Mouse (Mus musculus) activated CD4-positive, CD25-positive, alpha-beta regulatory T cell, adult 4 months (primary cell): ENCODE results near the gene Wdfy2. TPM values are rescaled to one million over a fixed set of nuclear protein-coding genes. Genes with fewer than 3 reads are reported as not detected.
"Not testable (repeated sequence)": the region's sequence is repeated elsewhere in the genome, so short reads cannot be mapped to it uniquely, and the experiment has no call there.

ENCODE experiments used
- ATAC-seq: one replicate; pipeline ENCODE4 v1.8.0; 2017
- polyA plus RNA-seq, 2 experiments: library from polyadenylated mRNA; unstranded; fragments of 100-300 nt; shearing (Covaris generic); gene quantifications; one replicate each; pipeline ENCODE4 v1.2.1; 2017

Gene Wdfy2
- polyA plus RNA-seq: 1 to 10 TPM; 3.9 to 4.5 TPM

- ATAC-seq: no peak
These were observed at the start of gene Wdfy2 for GRCm38 (mm10) chr14:62837641-62838252. Gene Wdfy2 (plus strand): TSS chr14:62837678.

DNA sequence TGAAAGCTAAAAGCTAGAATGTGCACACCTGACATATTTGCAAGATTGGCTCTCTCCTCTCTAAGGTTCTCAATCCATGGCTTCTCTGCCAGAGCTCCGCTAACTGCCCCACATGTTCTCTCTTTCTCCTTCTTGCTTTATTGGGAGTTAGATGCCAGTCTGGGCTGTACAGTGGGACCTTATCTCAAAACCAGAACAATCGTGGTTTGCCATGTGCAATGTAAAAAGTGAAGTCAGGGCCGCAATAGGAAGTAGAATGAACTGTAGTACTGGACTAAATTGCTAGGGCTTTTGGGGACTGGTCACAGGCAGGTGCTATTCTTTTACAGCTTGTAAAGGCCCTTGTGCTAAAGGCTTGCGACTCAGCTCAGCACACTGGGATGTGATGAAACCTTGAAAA is 48.2 kb upstream of the Wdfy2 start:
- ATAC-seq: no peak

- no peak for ATAC-seq
These were observed 41.8 kb upstream of the Wdfy2 start for GRCm38 (mm10) chr14:62795719-62796118.

DNA sequence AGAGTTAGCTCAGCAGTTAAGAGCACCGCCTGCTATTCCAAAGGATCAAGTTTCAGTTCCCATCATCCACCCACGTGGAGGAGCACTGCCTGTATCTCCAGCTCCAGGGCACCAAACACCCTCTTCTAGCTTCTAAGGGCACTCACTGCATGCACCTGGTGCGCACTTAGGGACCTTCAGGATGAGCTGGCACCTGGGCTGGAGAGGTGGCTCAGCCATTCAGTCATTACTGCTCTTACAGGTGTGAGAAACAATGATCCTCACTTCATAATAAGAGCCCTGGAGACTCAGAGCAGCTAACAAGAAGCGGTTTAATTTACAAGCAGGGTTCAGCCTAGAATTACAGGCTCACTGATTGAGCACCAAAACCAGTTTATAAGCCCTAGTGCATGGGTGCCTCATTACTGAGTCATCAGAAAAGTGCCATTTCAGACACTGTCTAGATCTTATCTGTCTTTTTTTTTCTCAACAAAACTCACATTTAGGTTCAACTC is 38.8 kb upstream of the Wdfy2 start:
- ATAC-seq: peak; percentile 91

- ATAC-seq: no peak
These were observed 36.7 kb upstream of the Wdfy2 start for GRCm38 (mm10) chr14:62800791-62801190.

- no peak for ATAC-seq
These were observed 34.3 kb upstream of the Wdfy2 start for GRCm38 (mm10) chr14:62803204-62803603.

- ATAC-seq: no peak
These were observed 30.6 kb upstream of the Wdfy2 start for GRCm38 (mm10) chr14:62806921-62807320.

- no peak for ATAC-seq
These were observed 28.6 kb upstream of the Wdfy2 start for GRCm38 (mm10) chr14:62808661-62809523.

DNA sequence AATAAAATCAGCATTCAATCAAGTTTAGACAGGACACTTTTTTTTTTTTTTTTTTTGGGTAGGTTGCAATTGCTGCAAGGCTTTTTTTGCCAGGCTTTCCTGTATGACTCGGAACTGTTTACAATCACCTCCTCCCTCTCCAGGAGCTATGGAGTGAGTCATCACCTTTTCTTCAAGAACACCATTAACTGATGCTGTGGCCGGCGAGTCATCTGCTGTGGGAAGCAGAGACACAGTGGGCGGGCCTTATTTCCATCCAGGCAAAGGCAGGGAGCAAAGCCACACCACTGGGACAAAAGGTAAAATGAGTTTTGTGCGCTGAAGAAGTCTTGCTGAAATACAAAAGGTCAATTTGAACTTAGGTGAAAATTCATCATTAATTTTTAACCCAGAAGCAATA is 24.7 kb upstream of the Wdfy2 start:
- ATAC-seq: no peak

DNA sequence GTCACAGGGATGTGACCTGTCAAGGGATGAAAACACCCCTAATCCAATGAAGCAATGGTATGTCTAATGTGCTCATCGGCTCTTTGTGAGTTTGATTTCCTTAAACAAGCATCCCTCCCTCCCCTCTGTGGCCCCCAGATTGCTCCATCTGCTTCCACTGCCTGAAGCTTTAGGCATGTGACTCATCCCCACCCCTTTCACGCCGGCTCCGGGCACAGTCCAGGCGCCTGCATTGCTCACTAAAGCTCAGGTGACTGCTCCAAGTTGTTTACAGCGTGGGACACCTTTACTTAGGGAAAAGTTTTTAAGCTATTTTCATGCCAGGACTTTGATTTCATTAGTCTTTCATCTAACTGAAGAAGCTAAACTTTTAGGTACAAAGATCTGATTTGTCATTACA is 22.9 kb upstream of the Wdfy2 start:
- no peak for ATAC-seq

DNA sequence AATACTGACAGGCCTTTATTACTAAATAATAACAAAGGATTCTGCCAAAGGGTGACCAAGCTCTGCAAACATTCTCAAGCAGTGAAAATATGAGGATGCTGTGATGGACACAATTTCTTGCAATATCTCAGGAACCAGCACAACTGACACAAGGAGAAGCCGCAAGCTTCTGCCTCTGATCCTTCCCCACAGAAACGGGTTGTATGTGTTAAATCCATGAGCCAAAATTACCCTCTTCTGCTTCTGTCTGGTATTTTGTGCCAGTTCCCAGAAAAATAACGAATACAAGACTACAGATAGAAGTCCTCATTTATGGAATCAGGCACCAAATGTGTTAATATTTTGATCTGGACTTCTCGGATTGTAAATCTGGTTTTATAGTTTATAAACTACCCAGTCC is 20.7 kb upstream of the Wdfy2 start:
- ATAC-seq: no peak

GRCm38 (mm10) chr14:62825575-62826332 is 11.7 kb upstream of the Wdfy2 start:
- no peak for ATAC-seq

DNA sequence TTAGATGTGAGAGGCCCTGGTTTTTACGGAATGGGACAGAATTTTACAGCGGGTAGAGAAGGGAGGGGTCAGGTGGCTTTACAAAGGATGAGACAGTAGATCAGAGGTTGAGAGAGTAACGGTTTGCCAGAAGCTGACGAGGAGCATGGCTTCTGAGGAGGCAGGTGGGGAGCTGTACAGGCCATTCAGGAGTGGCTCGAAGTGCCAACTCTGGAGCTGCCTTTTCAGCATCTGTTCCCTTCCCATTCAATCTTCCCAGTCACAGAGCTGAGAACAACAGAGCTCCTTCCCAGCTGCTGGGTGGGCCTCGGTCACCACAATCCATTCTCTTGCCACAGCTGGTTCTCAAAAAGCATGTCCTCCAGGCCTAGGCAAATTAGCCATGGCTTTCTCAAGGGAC is 8.2 kb upstream of the Wdfy2 start:
- no peak for ATAC-seq

DNA sequence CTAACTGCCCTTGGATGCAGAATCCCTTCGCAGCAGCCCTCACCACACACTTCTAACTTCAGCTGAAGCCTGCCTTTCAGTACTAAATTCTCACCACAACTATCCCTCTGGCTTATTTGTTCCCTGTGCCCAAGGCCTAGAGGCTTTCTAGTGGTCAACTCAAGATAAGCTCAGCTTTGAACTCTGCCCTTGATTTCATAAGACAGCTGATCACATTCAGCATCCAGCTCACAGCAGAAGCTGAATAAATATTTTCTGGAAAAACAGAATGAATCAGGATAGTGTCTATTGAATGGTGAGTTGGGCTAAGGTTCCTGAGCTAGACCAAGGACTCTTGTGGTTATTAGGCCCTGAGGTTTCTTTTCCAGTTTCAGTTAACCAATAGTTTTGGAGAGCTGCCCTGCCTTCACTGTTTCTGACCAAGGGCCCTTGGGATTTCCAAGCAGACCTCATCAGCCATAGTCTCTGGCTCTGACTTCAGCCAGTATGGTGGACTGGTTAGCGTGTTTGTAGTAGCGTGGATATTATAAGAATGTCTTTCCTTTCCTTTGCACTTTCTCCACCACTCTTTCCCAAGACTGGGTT is 5.7 kb upstream of the Wdfy2 start:
- no peak for ATAC-seq

- no peak for ATAC-seq
These were observed 4.4 kb upstream of the Wdfy2 start for GRCm38 (mm10) chr14:62833036-62833435.

DNA sequence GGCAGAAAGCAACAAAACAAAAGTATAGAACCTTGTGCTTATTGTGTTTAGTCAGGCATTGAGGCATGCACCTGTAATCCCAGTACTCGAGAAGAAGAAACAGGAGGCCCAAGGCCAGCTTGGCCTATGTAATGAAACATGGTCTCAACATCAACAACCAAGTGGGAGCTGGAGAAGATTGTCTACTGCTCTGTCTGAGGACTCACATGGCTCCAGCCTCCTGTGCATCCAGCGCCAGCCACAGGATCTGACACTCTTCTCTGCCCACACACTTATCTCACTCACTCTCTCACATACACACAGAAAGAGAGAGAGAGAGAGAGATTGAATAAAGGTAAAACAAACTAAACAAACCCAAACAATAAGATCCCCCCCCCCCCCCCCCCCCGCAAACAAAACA is 3.9 kb upstream of the Wdfy2 start:
- no peak for ATAC-seq

- ATAC-seq: not testable (repeated sequence)
These were observed 1.7 kb upstream of the Wdfy2 start for GRCm38 (mm10) chr14:62835737-62836136.

DNA sequence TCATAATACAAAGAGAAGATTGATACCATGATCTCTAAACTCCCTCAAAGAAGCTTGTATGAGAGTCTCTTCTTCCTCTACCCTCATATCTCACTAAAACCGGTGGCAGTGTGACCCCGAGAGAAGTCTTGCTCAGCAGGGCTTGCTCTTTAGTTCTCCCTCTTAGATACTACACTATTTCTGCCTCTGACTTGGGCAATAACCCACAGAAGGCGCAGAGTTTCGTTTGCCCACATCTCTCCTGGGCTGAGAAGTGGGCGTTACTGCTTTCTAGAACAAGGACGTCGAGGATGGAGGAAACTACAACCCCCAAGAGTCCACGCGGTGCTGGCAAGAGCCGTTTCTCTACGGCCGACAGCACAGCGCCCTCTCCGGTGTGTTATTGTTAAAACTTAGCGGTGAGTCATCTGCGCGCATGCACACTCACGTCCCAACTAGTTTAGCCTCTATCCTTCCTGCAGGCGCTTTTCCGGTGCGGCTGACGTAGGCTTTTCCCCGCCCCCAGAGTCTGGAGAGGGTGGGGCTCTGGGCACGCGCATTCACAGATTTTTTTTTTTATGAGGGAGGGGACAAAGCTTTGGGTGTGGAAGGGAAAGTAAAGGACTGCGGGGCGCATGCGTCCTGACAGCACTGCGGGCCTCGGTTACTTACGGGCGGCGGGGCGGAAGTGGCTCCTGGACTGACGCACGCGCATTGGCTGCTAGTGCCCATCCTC is 395 bp upstream of the Wdfy2 start:
- ATAC-seq: peak; percentile 89

GRCm38 (mm10) chr14:62838336-62838735 is 858 bp downstream of the Wdfy2 start:
- no peak for ATAC-seq

- no peak for ATAC-seq
These were observed 4.2 kb downstream of the Wdfy2 start for GRCm38 (mm10) chr14:62841726-62842125.

GRCm38 (mm10) chr14:62842495-62842894 is 5.0 kb downstream of the Wdfy2 start:
- no peak for ATAC-seq

DNA sequence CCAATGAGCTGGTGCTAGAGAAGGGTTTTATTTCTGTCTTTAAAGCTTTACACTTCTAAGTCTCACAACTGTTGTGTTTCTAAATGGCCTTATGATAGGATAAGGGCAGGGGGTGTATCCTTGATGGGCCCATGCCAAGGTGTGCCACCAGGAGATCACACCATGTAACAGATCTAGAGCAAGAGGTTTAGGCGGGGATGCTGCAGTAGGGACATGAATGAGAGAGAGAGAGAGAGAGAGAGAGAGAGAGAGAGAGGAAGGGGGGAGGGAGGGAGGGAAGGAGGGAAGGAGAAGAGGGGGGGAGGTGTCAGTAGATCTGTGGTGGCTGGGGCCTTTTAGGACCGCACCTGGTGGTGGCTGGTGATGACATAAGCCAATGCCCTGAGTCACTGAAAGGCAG is 5.5 kb downstream of the Wdfy2 start:
- no peak for ATAC-seq
